Mouse (Mus musculus) embryonic facial prominence, embryonic 13.5 days (tissue): ENCODE data around the gene Trim15. TPM values are rescaled to one million over a fixed set of nuclear protein-coding genes. Genes with fewer than 3 reads are reported as not detected.

ENCODE experiments used
- ATAC-seq: fragments of 200-750 bp; cut with Nextera tagmentation; 2 replicates; pipeline ENCODE4 v1.8.0; 2017; ENCODE audit warnings: low read depth; ENCODE audit not compliant: insufficient number of reproducible peaks, insufficient read depth, low FRiP score, low TSS enrichment
- H3K27ac ChIP-seq: fragments of 300-500 bp; sonication (generic); 2 replicates; pipeline ENCODE4 v1.5.1; 2015; ENCODE audit warnings: moderate library complexity, mild to moderate bottlenecking, inconsistent platforms
- H3K27me3 ChIP-seq: fragments of 300-500 bp; sonication (generic); 2 replicates; pipeline ENCODE4 v1.6.1; 2015; ENCODE audit warnings: mild to moderate bottlenecking, inconsistent platforms
- H3K36me3 ChIP-seq: fragments of 300-500 bp; sonication (generic); 2 replicates; pipeline ENCODE4 v1.6.1; 2015; ENCODE audit warnings: mild to moderate bottlenecking, inconsistent platforms
- H3K4me1 ChIP-seq: fragments of 300-500 bp; sonication (generic); 2 replicates; pipeline ENCODE4 v1.6.1; 2015; ENCODE audit warnings: inconsistent platforms
- H3K4me2 ChIP-seq: fragments of 300-500 bp; sonication (generic); 2 replicates; pipeline ENCODE4 v1.6.1; 2015; ENCODE audit warnings: moderate library complexity, mild to moderate bottlenecking, inconsistent platforms
- H3K4me3 ChIP-seq: fragments of 300-500 bp; sonication (generic); 2 replicates; pipeline ENCODE4 v1.5.1; 2015; ENCODE audit warnings: mild to moderate bottlenecking, inconsistent platforms
- H3K9ac ChIP-seq: fragments of 300-500 bp; sonication (generic); 2 replicates; pipeline ENCODE4 v1.6.1; 2015; ENCODE audit warnings: mild to moderate bottlenecking, inconsistent platforms
- H3K9me3 ChIP-seq: fragments of 300-500 bp; sonication (generic); 2 replicates; pipeline ENCODE4 v1.6.1; 2016; ENCODE audit warnings: inconsistent platforms
- polyA plus RNA-seq: library from polyadenylated mRNA; unstranded; fragments of >200 nt; fragmentation: Nextera tagmentation; extraction: Ambion mirVana; gene quantifications from 2 replicates; pipeline ENCODE4 v1.2.1, GENCODE M21; 2015

The Trim15 gene
- polyA plus RNA-seq, 1 experiment from 2014 or later: 0.24 TPM

GRCm38 (mm10) chr17:36824005-36824404, 43.0 kb downstream of the Trim15 start:
- no peaks in the 10 kb centered on the region for H3K4me1 ChIP-seq
- no peak overlapping the region for H3K27ac ChIP-seq
- no peak for ATAC-seq
- no peaks in the 10 kb centered on the region for H3K36me3 ChIP-seq
- H3K27me3 ChIP-seq: no peaks in the 10 kb centered on the region
- no peaks in the 10 kb centered on the region for H3K9me3 ChIP-seq
- no peak overlapping the region for H3K9ac ChIP-seq
- no peak overlapping the region for H3K4me2 ChIP-seq
- no peak overlapping the region for H3K4me3 ChIP-seq

GRCm38 (mm10) chr17:36811871-36812270, 55.1 kb downstream of the Trim15 start, which contains the start of gene H2-M10.6:
Gene H2-M10.6 (plus strand): TSS chr17:36812171.
- Histone ChIP-seq H3K27me3 (no peaks in the 10 kb centered on the region), H3K4me2 (no peak within 1 kb of the TSS), H3K9ac (no peak within 1 kb of the TSS), H3K4me3 (no peak within 1 kb of the TSS), H3K36me3 (no peaks in the 10 kb centered on the region), H3K9me3 (no peaks in the 10 kb centered on the region), H3K27ac (no peak within 1 kb of the TSS), H3K4me1 (no peaks in the 10 kb centered on the region)
- ATAC-seq: no peak

Other genes with a start within 250 kb of the Trim15 start
- gene H2-M9, start 224.5 kb downstream of the Trim15 start, polyA plus RNA-seq: not detected in 2 replicates
- not detected in 2 replicates for gene H2-M1, start 195.0 kb downstream of the Trim15 start, polyA plus RNA-seq
- not detected in 2 replicates for gene H2-M10.5, start 94.3 kb downstream of the Trim15 start, polyA plus RNA-seq
- gene H2-M10.6, start 55.0 kb downstream of the Trim15 start, polyA plus RNA-seq: not detected in 2 replicates
- 55.7 and 60.3 TPM in 2 replicates for gene Trim26, start 30.1 kb downstream of the Trim15 start, polyA plus RNA-seq
- gene Trim10, start 2.4 kb upstream of the Trim15 start, polyA plus RNA-seq: 1.8 and 4.7 TPM in 2 replicates
- not detected in 2 replicates for gene Trim40, start 22.9 kb upstream of the Trim15 start, polyA plus RNA-seq
- gene Trim31, start 30.9 kb upstream of the Trim15 start, polyA plus RNA-seq: not detected in 2 replicates
- gene Rnf39, start 75.7 kb upstream of the Trim15 start, polyA plus RNA-seq: 0.35 and 0.39 TPM in 2 replicates
- gene Ppp1r11, start 84.5 kb upstream of the Trim15 start, polyA plus RNA-seq: 118 and 130 TPM in 2 replicates
- 106 and 115 TPM in 2 replicates for gene Znrd1, start 91.3 kb upstream of the Trim15 start, polyA plus RNA-seq
- 4.9 and 6.4 TPM in 2 replicates for gene Znrd1as, start 91.4 kb upstream of the Trim15 start, polyA plus RNA-seq
- not detected in 2 replicates for gene 2410137M14Rik, start 114.0 kb upstream of the Trim15 start, polyA plus RNA-seq
- gene H2-M5, start 122.3 kb upstream of the Trim15 start, polyA plus RNA-seq: 1.4 TPM in 2 replicates
- 112 and 113 TPM in 2 replicates for gene Zfp57, start 134.0 kb upstream of the Trim15 start, polyA plus RNA-seq
- gene Mog, start 156.2 kb upstream of the Trim15 start, polyA plus RNA-seq: 0.30 and 0.31 TPM in 2 replicates
- gene Gabbr1, start 178.8 kb upstream of the Trim15 start, polyA plus RNA-seq: 15.8 and 16.1 TPM in 2 replicates
- gene Olfr90, start 221.3 kb upstream of the Trim15 start, polyA plus RNA-seq: 0.10 TPM in 1 of 2 replicates, not detected in the other
- gene Olfr91, start 231.1 kb upstream of the Trim15 start, polyA plus RNA-seq: not detected in 2 replicates